Mouse (Mus musculus) spleen, postnatal 14 days (tissue): Measurements from ENCODE around the gene Gpalpp1.
A peak's percentile ranks its signal among the peaks of the same experiment; 100 is the strongest.

ENCODE experiments used
- DNase-seq, 2 experiments: peaks; one replicate each; pipeline ENCODE4 v3.0.0; 2021 to 2022; ENCODE audit warnings: low spot score in 2 of 2

The Gpalpp1 gene

GRCm38 (mm10) chr14:76110396-76111221 lies at the start of gene Gpalpp1, which contains the start of gene Nufip1:
Gene Gpalpp1, minus strand, starts transcription at chr14:76110760.
Gene Nufip1, plus strand, starts transcription at chr14:76110891.
- DNase-seq, result peak; percentile 61 to 74

DNA sequence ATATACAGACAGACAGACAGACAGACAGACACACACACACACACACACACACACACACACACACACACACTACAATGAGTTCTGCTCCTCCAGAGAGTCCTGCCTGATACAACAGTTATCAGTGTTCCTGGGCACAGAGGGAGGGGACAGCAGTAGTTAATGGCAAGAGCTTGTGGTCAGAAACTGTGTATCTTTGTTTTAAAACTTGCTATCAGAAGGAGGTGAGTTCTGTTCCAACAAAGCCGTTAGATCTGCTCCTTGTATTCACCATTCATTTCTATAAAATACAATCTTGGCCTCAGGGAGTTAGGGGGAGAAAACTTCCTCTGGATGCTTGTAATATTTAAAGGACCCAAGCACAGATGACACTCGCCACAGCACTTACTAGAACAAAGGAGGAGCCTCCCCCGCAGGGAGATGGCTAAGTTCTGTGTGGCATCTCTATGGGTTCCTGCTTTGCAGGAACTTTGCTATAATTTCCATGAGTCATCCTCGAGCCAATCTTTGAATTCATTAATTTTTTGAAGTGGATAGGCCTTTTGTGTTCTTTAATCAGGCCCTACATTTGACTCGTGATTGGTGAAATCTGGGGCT lies 47.7 kb upstream of the Gpalpp1 start:
- DNase-seq, result no peak

DNA sequence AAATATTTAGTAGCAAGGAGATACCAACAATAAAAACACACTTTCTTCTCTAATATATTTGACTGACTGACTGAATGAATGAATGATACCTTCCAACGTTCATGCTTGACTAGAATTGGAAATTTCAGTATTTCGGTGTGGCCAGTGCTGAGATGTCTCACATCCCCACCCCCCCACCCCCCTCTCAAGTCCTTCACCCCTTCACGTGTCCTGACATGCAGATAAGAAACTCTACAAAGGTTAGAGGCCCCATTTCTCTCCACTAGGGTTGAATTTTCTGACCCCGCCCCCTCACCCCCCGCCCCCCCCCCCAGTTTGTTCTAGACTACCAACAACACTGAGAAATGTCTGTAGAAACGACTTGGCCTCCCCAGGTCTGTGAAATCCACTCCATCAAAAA lies 43.3 kb upstream of the Gpalpp1 start:
- no peak for DNase-seq

DNA sequence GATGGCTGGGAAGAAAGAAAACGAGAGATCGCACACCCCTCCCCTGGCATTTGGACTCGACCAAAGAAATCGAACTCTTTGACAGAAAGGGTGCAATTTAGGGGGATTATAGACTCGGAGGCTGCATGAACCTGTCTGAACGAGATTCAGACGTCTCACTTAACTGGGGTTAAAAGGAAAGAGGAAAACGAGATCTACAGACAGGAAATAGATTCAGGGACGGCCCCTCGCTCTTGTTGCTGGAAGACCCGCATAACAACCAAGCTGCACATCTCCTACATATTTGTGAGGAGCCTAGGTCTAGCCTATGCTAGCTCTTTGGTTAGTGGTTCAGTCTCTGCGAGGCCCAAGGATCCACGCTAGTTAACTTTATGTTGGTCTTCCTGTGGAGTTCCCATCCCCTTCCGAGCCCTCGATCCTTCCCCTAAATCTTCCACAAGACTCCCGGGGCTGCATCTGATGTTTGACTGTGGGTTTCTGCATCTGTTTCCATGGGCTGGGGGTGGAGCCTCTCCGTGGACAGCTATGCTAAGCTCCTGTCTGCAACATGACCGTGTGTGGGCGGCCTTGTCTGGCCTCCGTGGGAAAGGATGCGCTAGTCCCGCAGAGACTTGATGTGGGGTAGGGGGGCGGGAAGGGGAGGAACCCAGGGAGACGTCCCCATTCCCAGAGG lies 42.6 kb upstream of the Gpalpp1 start:
- no peak for DNase-seq

- peak; percentile 82 to 85 for DNase-seq
Measured at GRCm38 (mm10) chr14:76152162-76153002, 41.8 kb upstream of the Gpalpp1 start.

DNA sequence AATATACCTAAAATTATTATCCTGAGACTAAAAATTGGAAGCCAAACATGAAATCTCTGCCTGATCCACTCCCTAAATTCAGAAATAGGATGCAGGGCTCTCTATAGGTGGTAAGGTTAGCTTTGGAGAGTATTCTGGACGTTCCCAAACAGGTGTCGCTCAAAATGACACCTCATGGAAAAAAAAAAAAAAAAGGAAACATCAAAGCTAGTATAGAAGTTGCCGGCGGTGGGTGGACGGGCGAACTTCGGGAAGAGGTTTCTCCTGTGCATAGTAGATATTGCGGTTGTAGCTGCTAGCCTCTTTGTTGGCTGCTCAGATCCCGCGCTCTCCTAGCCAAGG lies 41.2 kb upstream of the Gpalpp1 start:
- DNase-seq, result no peak

- DNase-seq, result no peak
Measured at GRCm38 (mm10) chr14:76151011-76151410, 40.5 kb upstream of the Gpalpp1 start.

- no peak for DNase-seq
Measured at GRCm38 (mm10) chr14:76150499-76150898, 39.9 kb upstream of the Gpalpp1 start.

DNA sequence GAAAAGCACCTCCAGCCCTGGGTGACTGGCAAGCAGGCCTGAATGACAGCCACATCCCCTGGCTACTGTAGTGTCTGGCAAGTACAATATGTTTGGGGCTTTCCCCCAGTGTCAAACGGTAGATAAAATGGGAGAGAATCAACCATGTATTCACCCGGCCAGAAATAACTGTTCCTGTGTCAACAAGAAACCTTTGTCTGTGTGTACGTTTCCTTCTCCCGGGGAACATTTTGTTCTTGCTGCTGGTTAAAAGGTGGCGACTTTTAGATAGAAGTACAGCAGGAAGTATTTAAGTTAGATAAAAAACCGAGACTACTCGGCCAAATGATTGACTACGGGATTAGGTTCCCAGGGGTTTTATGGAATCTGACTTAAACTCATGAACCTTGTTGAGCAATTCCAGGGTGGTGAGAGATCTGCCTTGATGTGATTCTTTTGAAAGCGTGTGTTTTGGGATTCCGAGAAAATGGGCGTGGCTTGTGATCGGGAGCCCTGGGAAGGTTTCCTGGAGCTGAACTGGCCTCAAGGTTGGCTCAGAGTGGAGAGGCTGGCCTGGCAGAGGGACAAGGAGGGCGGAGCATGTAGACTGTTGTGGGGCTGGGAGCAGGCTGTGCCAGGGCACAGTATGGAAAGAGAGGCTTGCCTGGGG lies 39.1 kb upstream of the Gpalpp1 start:
- no peak for DNase-seq

DNA sequence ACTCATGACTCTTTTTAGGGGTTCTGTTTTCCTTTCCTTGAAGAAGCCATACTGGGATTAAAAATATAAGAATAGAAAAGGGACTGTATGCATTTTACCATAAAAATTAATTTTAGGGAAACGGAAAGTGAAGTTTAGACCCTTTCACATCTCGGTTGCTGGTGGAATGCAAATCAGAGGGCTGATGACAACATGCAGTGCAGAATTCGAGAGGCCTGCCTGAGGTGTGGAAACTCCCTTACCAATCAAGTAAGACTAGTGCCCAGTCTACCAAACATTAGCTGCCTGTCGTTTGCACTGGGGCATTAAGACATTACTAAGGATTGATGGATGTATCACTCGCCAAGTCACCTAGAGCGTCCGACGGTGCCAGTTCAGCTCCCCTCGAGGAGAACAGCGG lies 37.7 kb upstream of the Gpalpp1 start:
- no peak for DNase-seq

- DNase-seq, result no peak
Measured at GRCm38 (mm10) chr14:76147061-76147460, 36.5 kb upstream of the Gpalpp1 start.

- no peak for DNase-seq
Measured at GRCm38 (mm10) chr14:76145868-76146267, 35.3 kb upstream of the Gpalpp1 start.

GRCm38 (mm10) chr14:76145248-76145647 lies 34.7 kb upstream of the Gpalpp1 start:
- no peak for DNase-seq

GRCm38 (mm10) chr14:76134975-76135374 lies 24.4 kb upstream of the Gpalpp1 start:
- DNase-seq, result no peak

- DNase-seq, result no peak
Measured at GRCm38 (mm10) chr14:76128174-76128573, 17.6 kb upstream of the Gpalpp1 start.

DNA sequence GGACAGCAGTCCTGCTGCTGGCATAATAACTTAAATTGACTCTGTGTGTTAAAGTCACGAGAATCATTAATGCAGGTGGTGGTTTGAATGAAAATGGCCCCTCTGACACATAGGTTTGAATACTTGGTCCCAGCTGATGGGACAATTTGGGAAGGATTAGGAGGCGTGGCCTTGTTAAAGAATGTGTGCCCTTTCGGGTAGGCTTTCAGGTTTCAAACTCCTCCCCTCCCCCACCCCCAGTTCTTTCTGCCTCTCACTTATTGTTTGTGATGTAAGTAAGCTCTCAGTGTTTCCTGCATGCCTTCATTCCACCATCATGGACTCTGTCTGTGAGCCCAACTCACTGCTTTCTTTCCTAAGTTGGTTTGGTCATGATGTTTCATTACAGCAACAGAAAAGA lies 16.8 kb upstream of the Gpalpp1 start:
- DNase-seq, result no peak

GRCm38 (mm10) chr14:76122663-76123058 lies 12.1 kb upstream of the Gpalpp1 start:
- DNase-seq, result no peak

- DNase-seq, result peak in 1 of 2 experiments; percentile 6
Measured at GRCm38 (mm10) chr14:76121901-76122662, 11.5 kb upstream of the Gpalpp1 start.

DNA sequence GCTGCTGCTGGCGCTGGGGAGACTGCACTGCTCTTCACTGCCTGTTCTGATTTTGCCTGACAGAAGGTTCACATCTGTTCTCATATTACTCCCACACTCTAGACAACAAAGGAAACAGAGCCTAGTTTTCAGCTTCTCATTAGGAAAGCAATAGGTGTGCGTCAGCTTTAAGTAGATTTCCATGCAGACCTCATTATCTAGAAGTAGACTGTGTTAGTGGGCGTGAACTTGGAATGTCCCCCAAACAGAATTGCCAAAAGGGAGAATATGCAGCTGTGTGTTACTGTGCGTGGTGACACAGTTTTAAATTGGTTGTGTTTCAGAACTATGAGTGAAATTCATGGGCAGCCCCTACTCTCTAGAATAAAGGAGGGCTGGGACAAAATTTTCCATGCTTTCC lies 9.9 kb upstream of the Gpalpp1 start:
- DNase-seq, result no peak

- DNase-seq, result no peak
Measured at GRCm38 (mm10) chr14:76118963-76119362, 8.4 kb upstream of the Gpalpp1 start.

GRCm38 (mm10) chr14:76115744-76116143 lies 5.2 kb upstream of the Gpalpp1 start:
- DNase-seq, result no peak
